Mouse (Mus musculus) kidney, adult 18-20 months (tissue): Measurements from ENCODE around the gene Naga.
A peak's percentile ranks its signal among the peaks of the same experiment; 100 is the strongest.

ENCODE experiments used
- DNase-seq: peaks from one replicate; pipeline ENCODE4 v3.0.0; 2021

Naga gene

DNA sequence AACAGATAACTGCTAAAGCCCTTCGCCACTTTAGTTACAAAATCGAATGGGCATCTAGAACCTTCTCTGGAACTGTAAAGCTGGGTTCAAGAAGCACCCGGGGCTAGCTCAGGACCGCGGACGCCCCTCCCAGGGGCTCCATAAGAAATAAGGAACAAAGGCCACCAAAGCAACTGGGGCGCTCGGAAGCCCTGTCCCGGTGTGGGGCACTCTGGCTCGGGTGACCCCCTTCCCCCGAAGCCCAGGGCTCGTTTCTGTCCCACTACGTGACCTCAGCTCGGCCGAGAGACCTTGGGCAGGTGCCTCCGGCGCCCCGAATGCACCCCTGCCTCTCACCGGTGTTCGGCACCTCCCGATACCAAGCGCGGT lies 15.0 kb upstream of the Naga start:
- DNase-seq: no peak

DNA sequence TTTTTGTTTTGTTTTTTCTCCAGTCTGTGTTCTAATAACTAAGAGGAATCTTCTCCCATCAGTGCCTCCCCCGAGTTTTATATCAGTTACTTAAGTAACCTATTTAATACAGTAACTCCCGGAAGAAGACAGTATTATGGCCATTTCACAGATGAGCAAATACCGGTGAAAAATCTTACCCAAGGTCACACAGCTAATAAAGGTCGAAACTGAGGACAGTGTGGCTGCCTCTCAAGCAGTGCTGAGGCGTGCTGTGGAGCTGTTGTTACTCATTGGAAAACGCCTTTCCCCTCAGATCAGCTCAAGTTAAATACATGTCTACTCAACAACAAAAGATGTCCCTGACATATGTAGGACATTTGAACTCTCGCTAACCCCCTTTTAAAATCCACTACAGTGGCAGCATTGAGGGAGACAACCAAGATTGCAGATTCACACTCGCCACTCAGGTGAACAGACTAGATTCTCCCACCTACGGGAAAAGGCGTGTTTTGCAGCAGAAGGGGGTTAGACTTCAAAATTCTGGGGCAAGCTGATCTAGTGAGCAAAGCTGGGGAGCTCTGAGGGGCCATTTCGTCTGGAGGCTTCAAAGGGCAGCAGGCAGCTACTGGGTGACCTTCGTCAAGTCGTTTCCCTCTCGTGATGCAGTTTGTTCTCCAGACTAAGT lies 14.5 kb upstream of the Naga start:
- peak; percentile 45 for DNase-seq

DNA sequence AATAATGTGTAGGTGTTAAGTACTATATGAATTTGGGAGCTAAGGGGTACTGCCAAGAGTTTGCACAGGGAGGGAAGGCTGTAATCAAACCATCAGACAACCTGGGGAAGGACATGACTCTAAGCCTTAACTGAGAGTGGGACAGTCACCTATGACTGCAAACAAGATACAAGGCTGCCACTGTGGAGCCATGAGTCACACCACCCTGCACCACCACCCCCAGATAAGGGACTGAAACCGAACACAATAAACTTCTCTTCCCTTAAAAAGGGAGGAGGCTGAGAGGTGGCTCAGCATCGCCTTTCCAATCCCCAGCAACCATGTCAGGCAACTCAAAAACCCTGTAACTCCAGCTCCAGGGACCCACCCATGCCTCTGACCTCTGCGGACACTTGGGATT lies 12.8 kb upstream of the Naga start:
- DNase-seq: no peak

DNA sequence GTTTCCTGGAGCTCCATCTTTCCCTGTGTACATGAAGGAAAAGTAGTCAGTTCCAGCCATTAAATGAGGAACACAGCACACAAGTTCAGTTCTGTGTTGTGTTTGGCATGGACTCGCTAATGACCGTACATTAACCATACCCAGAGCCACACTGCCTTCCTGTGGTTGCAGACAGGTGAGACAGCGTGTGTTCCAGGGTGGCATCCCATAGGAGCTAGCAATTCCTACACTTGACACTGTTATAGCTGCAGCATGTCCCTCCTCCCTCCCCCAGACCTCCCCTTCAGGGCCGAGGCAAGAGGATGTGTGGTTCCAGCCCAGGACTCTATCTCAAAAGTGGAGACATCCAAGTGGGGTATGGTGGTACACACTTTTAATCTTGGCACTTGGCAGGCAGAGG lies 11.6 kb upstream of the Naga start:
- no peak for DNase-seq

DNA sequence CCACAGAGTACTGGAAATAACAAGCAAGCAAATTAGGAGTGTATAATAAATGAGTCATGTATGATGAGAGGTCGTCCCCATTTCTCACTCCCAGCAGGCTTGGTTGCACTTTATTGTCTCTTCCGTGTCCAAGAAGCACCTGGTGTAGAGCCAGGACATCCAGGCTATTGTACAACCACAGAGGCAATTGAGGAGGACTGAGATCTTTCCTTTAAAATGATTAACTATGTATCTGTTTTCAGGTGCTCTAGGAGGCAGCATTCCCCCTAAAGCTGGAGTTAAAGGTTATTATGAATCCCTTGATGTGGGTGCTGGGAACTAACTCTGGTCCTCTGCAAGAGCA lies 10.2 kb upstream of the Naga start:
- DNase-seq: no peak

DNA sequence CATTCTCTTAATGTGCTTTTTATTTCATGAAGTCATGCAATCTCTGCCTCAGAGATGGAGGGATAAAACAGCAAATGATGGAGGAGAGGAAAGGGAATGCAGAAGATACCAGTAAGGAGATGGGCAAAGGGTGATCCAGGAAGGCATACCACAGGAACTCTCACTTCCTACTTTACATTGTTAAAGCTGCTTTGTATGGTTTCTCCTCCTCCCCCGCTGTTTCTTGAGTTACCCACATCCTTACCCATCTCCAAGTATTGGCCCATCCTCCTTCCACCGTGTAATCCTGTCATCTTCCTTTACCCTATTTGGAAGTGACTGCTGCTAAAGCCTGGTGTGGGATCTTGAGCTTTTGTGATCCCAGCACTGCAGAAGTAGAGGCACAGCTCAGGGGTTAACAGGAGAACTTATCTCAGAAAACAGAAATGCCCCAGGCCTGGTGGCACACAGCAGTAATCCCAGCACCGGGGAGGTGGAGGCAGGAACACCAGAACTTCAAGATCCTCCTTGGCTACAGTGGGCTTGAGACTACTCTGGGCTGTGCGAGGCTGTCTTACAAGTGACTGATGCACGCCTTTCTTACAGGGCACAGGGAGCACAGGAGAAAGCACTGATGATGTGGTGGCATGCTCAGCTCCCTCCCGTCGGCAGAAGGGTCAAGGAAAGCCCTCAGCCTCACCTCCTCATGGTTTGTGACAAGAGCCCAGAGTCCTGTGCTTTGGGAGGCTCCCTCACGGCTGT lies 9.7 kb upstream of the Naga start:
- DNase-seq: no peak

DNA sequence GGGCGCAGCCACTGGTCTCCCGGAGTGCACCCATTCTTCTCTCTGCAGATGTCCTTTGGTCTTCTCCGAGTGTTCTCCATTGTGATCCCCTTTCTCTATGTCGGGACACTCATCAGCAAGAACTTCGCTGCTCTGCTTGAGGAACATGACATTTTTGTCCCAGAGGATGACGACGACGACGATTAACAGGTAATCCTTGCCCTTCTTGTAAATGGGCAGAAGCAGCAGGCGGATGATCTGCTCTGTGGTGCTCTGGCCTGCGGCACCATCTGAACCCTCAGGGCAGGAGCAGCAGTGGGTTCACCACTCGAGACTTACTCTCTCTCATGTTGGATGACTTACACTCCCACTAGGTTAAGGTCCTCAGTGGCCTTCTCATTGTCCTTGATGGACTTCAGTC lies 9.1 kb upstream of the Naga start:
- DNase-seq: no peak

DNA sequence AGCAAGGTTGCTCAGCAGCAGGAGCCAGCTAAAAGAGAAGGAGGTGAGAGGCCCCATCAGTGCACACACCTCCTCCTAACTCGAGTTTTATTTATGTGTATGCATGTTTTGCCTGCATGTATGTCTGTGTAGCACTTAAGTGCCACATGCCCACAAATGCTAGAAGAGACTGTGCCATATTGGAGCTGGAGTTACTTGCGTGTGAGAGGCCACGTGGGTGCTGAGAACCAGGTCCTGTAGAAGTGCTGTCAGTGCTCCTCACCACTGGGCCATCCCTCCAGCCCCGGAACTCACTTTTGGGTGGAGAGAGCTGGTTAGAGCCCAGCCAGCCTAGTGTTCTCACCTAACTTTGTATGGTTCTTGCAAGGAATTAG lies 8.6 kb upstream of the Naga start:
- no peak for DNase-seq

DNA sequence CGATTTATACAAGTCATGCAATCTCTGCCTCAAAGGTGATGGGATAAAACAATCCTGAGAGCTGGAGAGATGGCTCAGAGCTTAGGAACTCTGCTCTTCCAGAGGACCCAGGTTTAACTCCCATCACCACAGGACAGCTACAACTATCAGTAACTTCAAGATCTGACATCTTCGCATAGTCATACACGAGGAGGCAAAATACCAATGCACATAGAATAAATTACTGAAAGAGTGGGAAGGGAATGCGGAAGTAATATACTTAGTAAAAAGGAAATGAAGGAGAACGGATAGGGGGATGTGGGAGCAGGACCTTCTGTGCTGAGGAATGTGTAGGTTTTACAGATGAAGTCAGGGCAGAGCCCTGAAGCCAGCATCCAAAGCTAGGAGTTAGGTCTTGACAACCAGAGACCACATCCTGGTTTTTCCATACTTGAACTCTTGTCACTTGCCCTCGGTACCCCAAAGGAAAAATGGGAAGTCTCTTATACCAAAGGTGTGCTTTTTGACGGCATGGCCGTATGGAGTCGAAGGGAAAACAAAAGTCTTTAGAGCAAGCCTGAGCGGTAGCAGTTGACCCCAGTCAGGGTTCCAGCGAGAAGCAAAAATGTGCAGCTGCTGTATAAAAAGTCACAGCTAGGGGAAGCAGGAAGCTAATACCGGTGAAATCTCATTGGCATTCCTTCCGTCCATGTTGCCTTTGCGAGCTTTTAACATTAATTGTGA lies 8.0 kb upstream of the Naga start:
- DNase-seq: no peak

DNA sequence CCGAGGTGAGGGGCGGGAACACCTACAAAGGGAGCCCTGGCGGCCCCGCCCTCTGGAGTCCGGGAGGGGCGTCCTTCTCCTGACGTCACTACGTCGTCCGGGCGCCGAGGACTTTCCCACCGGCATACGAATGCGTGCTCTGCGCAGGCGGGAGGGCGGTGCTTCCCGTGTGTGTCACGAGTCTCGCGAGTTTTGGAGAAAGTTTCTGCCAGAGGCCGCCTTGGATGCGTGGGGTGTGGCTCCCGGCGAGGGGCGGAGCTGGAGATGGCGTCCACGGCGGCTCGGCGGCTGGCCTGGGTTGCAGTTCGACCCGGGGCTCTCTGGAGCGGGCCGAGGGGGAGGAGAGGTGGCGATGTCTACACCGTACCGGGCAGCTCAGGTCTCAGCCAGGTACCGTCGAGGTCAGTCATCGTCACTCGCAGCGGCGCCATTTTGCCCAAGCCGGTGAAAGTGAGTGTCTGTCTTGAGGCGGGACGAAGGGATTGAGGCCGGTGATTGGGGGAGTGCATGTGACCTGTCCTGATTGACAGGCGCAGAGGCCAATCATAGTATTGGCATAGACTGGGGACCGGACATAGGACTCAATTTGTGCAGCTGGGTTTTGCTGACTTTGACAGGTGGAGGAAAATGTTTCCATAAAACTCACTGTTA lies 7.2 kb upstream of the Naga start:
- DNase-seq: peak; percentile 98

DNA sequence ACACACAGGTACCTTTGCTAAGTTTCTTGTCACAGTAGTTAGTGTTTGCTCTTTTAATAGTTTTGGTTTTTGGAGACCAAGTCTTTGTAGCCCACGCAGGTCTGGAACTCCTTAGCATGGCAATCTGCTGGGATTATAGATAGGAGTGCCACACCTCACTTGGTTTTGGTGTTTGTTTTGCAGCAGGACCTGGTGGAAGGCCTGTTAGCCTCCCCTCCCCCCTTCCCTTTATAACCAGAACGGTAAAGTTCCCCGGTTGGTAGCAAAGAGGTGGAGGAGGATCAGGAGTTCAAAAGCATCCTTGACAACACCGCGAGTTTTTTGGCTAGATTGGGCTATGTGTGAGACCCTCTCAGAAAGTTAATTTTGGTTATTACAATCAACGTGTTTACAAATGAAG lies 6.2 kb upstream of the Naga start:
- no peak for DNase-seq

DNA sequence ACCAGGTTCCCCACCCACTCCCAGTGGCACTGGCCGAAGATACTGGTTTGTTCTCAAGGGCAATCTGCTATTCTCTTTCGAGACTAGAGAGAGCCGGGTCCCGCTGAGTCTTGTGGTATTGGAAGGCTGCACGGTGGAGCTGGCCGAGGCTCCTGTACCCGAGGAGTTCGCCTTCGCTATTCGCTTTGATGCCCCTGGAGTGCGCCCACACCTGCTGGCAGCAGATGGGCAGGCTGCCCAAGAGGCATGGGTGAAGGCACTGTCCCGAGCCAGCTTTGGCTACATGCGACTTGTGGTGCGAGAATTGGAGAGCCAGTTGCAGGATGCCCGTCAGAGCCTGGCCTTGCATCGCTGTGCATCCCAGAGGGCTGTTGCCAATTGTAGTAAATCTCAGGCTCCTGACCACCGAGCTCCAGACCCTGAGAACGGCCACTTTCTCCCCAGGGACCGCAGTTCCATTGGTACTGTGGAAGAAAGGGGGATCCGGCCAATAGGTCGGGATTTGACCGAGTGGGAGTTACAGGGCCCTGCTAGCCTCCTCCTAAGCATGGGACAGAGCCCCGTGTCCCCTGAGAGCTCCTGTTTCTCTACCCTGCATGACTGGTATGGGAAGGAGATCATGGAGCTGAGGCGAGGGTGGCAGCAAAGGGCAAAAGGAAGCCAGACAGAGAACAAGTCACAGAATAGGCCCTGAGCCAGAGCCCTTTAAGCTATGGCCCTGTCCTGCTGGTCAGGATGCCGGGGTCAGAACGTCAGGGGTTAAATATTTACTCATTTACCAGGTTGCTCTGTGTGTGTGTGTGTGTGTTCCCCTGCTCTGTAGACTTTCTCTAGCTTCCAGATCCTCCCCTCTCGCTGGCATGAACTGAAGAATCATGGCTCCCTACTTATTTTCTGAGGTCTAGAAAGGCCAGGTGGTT lies 4.9 kb upstream of the Naga start:
- peak; percentile 59 for DNase-seq

DNA sequence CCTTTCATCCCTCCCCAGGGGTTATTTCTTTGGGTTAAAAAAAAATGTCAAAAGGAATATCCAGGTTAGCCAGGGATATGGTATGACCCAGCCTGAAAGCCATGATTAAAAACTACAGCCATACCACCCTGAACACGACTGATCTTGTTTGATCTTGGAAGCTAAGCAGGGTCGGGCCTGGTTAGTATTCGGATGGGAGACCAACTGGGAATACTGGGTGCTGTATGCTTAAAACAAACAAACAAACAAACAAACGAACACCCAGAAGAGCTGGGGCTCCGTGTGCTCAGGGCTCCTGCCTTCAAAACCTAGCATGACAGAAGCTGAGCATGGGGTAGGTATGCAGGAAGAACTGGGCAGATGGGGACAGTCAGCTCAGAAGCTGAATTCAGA lies 3.8 kb upstream of the Naga start:
- DNase-seq: no peak

DNA sequence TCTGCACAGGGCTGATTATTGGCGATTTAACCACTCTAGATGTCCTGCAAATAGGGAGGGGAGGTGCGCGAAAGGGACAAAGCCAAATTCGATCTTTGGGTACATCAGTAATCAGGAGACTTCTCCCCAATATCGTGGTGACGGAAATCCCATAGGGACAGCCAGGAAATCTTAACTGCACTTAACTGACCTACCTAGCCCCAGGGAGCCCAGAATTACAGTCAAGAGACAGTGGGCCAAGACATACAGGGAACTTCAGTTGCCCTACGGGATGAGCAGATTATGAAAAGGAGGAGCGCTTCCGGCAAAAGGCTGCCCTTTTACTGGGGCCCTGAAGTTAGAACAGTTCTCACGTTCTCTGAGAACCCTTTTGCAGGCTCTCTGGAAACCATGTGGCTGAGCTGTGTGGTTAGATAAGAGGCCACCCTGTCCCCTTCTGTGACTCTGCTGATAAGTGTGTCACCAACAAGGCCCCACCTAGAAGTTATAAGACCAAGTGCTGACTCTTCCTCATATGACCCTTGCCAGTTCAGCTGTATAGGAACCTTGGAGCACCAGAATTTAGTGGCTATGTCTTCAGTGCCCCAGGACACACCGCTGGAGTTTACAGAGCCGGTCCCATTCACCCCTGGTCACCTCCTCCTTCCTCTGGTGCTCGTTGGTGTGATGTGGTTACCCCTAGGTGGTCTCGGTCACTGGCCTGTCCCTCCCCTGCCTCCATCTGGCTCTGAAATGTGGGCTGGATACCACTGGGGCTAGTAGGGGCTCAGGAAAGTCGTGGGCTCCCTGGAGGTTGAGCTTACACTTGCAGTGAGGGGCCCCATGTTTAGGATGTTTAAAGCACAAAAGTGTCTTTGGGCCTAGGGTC lies 3.2 kb upstream of the Naga start:
- DNase-seq: no peak

DNA sequence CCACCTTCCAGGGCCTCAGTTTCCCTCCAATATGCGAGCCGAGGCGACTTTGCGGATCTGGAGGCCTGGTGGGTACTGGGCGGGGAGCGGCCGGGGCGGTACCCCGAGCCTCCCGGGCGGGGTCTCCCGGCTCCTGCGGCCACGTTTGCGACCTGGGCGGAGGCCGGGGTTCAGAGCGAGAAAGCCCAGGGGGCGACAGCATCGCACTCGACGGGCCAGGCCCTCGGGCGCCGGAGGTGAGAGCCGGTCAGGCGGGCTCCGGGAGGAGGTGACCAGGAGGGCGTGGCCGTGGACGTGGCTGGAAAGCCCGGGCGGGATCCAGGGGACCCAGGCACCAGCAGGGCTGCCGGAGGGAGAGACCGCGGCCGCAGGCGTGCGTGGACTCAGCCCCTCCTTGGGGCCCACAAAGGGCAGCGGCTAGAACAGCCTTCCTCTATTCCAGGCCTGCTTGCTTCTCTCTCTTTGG lies 2.3 kb upstream of the Naga start:
- DNase-seq: peak; percentile 49

DNA sequence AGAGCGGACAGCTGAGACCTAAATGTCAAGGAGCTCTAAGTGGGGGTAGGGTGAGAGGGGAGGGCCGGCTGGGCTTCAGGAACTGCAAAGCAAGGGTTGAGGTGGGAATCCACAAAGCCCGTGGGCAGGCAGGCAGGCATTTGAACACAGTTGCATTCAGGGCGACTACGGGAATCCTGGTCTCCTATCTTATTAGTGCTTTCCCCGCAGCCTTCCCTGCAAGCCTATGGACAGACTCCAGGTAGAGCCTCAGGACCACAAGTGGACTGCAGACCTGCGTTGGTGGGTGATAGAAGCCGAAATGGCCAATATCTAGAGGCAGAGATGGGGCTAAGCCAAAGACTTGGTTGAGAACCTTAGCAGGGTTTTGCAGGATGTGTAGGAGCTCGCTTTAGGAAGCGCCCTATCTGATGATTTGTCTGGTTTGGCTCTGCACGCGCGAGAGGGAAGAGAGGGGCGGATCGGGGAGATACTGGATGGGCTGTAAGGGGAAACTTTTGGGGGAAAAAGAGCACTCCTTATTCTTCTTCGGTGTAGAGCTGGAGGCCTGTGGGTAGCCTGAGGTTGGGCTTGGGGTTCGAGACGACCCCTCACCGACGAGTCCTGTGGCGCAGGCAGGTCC lies 1.8 kb upstream of the Naga start:
- no peak for DNase-seq

DNA sequence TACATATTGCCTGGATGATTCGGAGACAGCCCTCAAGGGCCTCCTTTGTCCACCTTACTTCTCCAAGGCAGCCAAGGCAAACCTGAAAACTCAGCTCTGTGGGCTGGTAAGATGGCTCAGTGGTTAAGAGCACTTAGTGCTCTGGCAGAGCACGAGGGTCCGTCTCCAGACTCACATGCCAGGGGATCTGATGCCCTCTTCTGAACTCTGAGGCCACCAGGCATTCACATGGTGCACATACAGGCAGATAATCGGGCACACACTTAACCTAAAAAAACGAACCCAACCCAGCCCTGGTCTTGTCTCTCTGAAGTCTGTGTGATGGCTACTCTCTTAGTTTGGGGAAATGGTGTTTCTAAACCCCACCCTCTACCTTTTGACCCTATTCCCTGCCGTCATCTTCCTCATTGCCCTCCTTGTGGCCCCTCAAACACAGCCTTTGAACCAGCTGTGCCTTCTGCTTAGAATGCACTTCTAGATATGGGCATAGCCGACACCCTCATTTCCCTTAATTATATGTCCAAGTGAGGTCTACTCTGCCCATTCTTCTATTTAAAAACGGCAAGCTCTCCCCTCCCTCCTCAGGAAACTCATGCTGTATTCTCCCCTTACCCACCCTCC lies 1.0 kb upstream of the Naga start:
- DNase-seq: no peak

DNA sequence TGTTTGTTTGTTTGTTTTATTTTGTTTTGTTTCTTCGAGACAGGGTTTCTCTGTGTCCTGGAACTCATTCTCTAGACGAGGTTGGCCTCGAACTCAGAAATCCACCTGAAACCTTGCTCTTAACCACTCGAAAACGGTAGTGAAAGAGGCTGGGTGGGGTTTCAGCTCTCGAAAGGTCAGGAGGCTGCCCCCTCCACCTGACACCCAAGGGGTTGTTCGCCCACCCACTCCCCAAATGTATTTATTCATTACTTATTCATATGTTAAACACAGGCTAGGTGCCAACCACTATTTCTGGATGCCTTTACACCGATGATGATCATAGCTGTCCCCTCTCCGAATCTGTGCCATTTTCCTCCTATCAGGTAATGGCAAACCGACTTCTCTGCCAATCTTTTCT lies 425 bp upstream of the Naga start:
- DNase-seq: no peak

DNA sequence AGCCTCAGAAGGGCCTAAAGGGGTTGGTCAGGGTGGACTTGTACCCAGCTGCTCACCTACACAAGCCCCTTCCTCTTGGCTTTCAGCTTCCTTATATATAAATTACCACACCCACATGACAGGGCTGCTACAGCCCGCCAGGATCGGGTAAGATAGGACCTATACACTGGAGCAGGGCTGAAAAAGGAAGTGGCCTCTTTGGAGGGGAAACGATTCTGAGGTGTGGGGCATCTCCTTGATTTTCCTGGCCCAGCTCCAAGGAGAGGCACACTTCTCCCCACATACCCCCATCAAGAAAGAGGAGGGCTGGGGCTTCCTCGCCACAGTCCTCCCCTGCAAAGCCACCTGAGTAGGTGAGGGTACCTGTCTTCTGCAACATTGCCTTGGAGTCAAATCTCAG lies 850 bp downstream of the Naga start:
- no peak for DNase-seq

DNA sequence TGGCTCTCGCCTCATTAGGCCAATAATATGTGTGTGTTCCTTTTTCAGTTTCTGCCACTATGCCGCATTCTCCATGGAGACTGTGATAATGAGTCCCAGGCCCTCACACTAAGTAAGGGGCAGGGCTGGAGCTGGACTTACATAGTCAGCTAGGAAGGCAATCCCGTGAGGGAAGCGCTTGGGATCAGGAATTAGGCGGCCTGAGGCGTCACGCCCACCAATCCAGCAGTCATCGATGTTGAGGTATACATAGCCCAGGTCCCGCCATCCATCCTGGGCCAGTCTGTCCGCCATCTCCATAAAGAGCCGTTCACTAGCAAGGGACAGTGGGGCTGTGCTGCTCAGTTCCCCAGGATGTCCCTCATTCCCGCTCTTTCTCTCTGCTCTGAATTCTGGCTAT lies 2.1 kb downstream of the Naga start:
- DNase-seq: no peak

DNA sequence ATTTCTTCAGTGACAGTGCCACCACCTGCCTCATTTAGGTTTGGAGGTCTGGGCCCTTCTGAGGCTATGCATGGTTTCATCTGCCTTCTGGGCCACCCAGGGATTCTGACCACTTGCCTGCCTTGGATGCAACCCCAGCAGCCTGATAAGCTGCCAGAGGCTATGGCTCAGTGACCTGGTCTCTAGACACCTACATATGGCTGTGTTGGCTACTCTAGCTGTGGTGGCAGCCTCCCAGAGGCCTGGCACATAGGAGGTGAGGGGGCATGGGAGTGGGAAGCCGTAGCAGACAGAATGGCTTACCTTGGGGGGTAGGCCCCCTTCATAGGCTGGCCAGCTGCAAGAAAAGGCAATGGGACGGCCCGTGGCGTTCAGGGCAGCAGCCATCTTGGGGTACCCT lies 3.5 kb downstream of the Naga start:
- no peak for DNase-seq
